Mouse (Mus musculus): Measurements from ENCODE around the gene Rtca. TPM values are rescaled to one million over a fixed set of nuclear protein-coding genes. Genes with fewer than 3 reads are reported as not detected.
A peak's percentile ranks its signal among the peaks of the same experiment; 100 is the strongest.

Rtca gene
- polyA plus RNA-seq (2015; fragmentation: Nextera tagmentation; extraction: Ambion mirVana) = 54.2 and 57.5 TPM in 2 replicates

- H3K27ac ChIP-seq (ENCODE audit: low read length) = 0 out of 2 replicates have a peak within 1 kb of the TSS, but pooled peaks have one; percentile 22
- peak within 1 kb of the TSS; percentile 98 for H3K4me3 ChIP-seq (ENCODE audit: low read length)
- no peaks in the 10 kb centered on the region for H3K9me3 ChIP-seq (ENCODE audit: control insufficient read depth, low read length)
- WGBS = under 1% methylated on average over 41 of the region's 44 CpGs
- no peaks in the 10 kb centered on the region for H3K27me3 ChIP-seq (ENCODE audit: control insufficient read depth, insufficient read depth, low read depth, low read length)
- H3K4me2 ChIP-seq (ENCODE audit: low read depth, low read length) = peak within 1 kb of the TSS; percentile 88
- peaks cover 15% of the 10 kb centered on the region for H3K4me1 ChIP-seq (replicated peaks; ENCODE audit: control insufficient read depth, insufficient read depth, low read length)
- ATAC-seq (ENCODE audit: low read depth) = peak; percentile 95
- H3K36me3 ChIP-seq (ENCODE audit: control insufficient read depth, insufficient read depth, low read length) = peaks cover 11% of the 10 kb centered on the region
- H3K9ac ChIP-seq (ENCODE audit: low read length) = peak within 1 kb of the TSS; percentile 88
Observed at GRCm38 (mm10) chr3:116507772-116508351, at the start of gene Rtca. TSS of gene Rtca (minus strand) at chr3:116508208.

DNA sequence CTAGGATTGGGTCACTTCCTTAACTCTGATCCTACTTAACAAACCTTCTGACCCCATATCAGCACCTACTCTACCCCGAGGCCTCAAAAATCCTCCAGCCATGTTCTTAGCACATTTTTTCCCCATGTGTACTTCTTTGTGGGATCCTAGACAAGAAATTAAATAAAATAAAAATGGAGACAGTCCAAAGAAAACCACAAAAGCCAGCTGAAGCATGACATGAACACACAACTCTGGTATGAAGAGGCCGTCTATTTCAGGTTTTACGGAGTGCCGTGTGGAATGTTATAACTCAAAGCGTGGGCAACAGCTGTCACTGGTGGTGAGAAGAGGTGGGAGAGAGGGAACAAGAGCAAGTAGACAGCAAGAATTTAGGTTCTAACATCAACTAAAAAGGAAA is 43.4 kb upstream of the Rtca start:
- H3K4me2 ChIP-seq (ENCODE audit: low read depth, low read length) = no peak overlapping the region
- no peaks in the 10 kb centered on the region for H3K4me1 ChIP-seq (replicated peaks; ENCODE audit: control insufficient read depth, insufficient read depth, low read length)
- no peak overlapping the region for H3K27ac ChIP-seq (ENCODE audit: low read length)
- no peaks in the 10 kb centered on the region for H3K27me3 ChIP-seq (ENCODE audit: control insufficient read depth, insufficient read depth, low read depth, low read length)
- H3K4me3 ChIP-seq (ENCODE audit: low read length) = no peak overlapping the region
- H3K36me3 ChIP-seq (ENCODE audit: control insufficient read depth, insufficient read depth, low read length) = peaks cover 4% of the 10 kb centered on the region
- no peak for ATAC-seq (ENCODE audit: low read depth)
- WGBS = 79% methylated on average over 5 of the region's 5 CpGs
- no peak overlapping the region for H3K9ac ChIP-seq (ENCODE audit: low read length)
- H3K9me3 ChIP-seq (ENCODE audit: control insufficient read depth, low read length) = no peaks in the 10 kb centered on the region

DNA sequence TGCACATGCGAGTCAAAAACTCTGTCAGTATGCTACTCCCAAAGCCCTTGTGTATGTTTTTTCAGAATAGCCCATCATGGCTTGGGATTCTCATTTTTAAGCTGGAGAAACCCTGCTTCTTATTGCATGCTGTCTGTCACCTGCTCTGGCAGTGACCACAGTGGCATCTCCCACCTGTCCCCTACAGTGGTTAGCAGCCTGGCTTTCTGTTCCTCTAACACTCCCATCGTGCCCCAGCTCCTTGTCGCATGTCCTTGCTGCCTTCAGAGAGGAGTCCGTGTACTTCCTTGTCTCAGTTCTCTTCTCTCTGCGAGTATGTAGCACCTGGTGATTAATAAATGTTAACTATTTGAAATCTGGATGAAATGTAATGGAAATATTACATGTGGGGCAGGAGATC is 39.4 kb upstream of the Rtca start:
- peaks cover 6% of the 10 kb centered on the region for H3K36me3 ChIP-seq (ENCODE audit: control insufficient read depth, insufficient read depth, low read length)
- ATAC-seq (ENCODE audit: low read depth) = no peak
- 79% methylated on average over 5 of the region's 5 CpGs for WGBS

DNA sequence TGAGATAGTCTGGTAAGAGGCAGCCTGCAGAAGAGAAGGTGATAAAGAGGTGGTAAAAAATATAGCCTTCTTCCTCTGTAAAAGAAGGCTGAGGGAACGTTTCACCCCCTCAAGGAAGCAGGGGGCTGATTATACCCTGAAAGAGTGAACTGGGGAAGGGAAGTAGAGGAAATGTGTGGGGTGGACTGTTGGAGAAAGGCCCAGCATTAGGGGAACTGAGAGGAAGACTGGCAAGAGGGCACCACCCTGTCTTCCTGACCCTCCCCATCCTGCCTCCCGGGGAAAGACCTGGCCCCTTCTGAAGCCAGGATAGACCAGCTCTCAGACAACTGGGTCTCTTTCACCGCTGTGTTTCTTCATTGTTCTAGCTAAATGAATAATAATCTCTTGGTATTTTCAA is 34.5 kb upstream of the Rtca start:
- no peak overlapping the region for H3K4me3 ChIP-seq (ENCODE audit: low read length)
- H3K27ac ChIP-seq (ENCODE audit: low read length) = no peak overlapping the region
- WGBS = 56% methylated on average over 3 of the region's 3 CpGs
- H3K9me3 ChIP-seq (ENCODE audit: control insufficient read depth, low read length) = no peaks in the 10 kb centered on the region
- no peak overlapping the region for H3K4me2 ChIP-seq (ENCODE audit: low read depth, low read length)
- no peak overlapping the region for H3K9ac ChIP-seq (ENCODE audit: low read length)
- H3K27me3 ChIP-seq (ENCODE audit: control insufficient read depth, insufficient read depth, low read depth, low read length) = no peaks in the 10 kb centered on the region
- H3K4me1 ChIP-seq (replicated peaks; ENCODE audit: control insufficient read depth, insufficient read depth, low read length) = no peaks in the 10 kb centered on the region
- peak; percentile 34; the same call in 1 of the 2 replicates for ATAC-seq (ENCODE audit: low read depth)
- H3K36me3 ChIP-seq (ENCODE audit: control insufficient read depth, insufficient read depth, low read length) = peaks cover 17% of the 10 kb centered on the region

More for the DNA sequence above, 39.4 kb upstream of the Rtca start:
- Histone ChIP-seq H3K27me3 (ENCODE audit: control insufficient read depth, insufficient read depth, low read depth, low read length) (no peaks in the 10 kb centered on the region), H3K4me1 (replicated peaks; ENCODE audit: control insufficient read depth, insufficient read depth, low read length) (no peaks in the 10 kb centered on the region), H3K4me2 (ENCODE audit: low read depth, low read length) (no peak overlapping the region), H3K9me3 (ENCODE audit: control insufficient read depth, low read length) (no peaks in the 10 kb centered on the region), H3K27ac (ENCODE audit: low read length) (no peak overlapping the region), H3K9ac (ENCODE audit: low read length) (no peak overlapping the region), H3K4me3 (ENCODE audit: low read length) (no peak overlapping the region)

DNA sequence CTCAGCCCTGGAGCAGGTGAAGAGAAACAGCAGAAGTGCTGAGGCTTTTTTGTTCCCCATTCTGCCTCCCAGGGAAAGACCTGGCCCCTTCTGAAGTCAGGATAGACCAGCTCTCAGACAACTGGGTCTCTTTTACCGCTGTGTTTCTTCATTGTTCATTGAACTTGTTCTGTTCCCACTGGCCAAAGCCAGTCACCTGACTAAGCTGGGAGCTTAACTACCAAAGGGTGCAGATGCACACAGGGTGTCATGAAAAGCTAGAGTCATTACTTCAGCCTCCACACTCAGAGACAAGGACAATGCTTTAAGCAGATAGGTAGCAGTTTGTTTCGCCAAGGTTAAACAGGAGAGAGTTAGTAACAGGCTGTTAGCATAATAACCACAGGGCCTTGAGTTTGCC is 34.1 kb upstream of the Rtca start:
- H3K4me1 ChIP-seq (replicated peaks; ENCODE audit: control insufficient read depth, insufficient read depth, low read length) = no peaks in the 10 kb centered on the region
- no peaks in the 10 kb centered on the region for H3K9me3 ChIP-seq (ENCODE audit: control insufficient read depth, low read length)
- 85% methylated on average over 2 of the region's 2 CpGs for WGBS
- H3K27me3 ChIP-seq (ENCODE audit: control insufficient read depth, insufficient read depth, low read depth, low read length) = no peaks in the 10 kb centered on the region
- no peak overlapping the region for H3K9ac ChIP-seq (ENCODE audit: low read length)
- H3K4me3 ChIP-seq (ENCODE audit: low read length) = no peak overlapping the region
- no peak for ATAC-seq (ENCODE audit: low read depth)
- H3K27ac ChIP-seq (ENCODE audit: low read length) = no peak overlapping the region
- H3K36me3 ChIP-seq (ENCODE audit: control insufficient read depth, insufficient read depth, low read length) = peaks cover 17% of the 10 kb centered on the region
- H3K4me2 ChIP-seq (ENCODE audit: low read depth, low read length) = no peak overlapping the region

GRCm38 (mm10) chr3:116537200-116537573 is 29.2 kb upstream of the Rtca start:
- peaks cover 26% of the 10 kb centered on the region for H3K36me3 ChIP-seq (ENCODE audit: control insufficient read depth, insufficient read depth, low read length)
- no peak overlapping the region for H3K27ac ChIP-seq (ENCODE audit: low read length)

DNA sequence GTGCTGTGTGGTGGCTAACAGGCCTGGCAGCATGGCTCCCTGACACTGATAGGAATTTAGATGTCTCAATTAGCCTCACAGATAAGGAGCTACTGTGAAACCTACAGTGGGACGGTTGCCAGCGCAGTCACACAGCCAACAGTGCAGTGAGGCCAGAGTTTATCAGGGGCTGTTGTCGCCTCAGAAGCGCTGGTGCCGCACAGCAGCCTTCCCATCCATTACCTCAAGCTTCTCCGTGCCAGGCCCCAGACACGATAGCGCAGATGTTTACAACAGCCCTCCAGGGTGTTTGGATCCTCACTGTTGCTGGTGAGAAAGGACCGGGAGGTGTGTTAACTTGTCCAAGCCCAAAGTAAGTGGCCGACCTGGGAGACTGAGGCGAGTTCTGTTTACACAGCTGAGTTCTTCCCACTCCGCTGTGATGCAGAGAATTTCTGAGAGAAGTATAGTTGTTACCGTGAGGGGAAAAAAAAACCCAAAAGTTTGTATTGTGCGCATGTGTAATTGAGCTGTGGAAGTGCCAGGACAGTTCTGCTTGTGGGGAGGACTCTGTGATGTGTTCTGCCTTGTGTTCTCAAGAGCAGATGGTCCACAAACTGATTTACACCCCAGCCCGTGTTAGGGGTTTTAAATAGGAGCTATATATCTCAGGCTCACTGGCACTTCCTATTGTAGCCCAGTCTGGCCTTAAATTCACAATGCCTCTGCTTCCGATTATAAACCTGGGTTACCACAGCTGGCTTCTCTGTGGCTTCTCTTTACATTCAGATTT is 28.6 kb upstream of the Rtca start:
- 37% methylated on average over 16 of the region's 16 CpGs for WGBS
- Histone ChIP-seq H3K36me3 (ENCODE audit: control insufficient read depth, insufficient read depth, low read length) (peaks cover 26% of the 10 kb centered on the region), H3K27ac (ENCODE audit: low read length) (no peak overlapping the region), H3K9ac (ENCODE audit: low read length) (no peak overlapping the region), H3K9me3 (ENCODE audit: control insufficient read depth, low read length) (no peaks in the 10 kb centered on the region), H3K4me3 (ENCODE audit: low read length) (no peak overlapping the region), H3K27me3 (ENCODE audit: control insufficient read depth, insufficient read depth, low read depth, low read length) (no peaks in the 10 kb centered on the region), H3K4me2 (ENCODE audit: low read depth, low read length) (no peak overlapping the region), H3K4me1 (replicated peaks; ENCODE audit: control insufficient read depth, insufficient read depth, low read length) (no peaks in the 10 kb centered on the region)
- ATAC-seq (ENCODE audit: low read depth) = no peak

More at GRCm38 (mm10) chr3:116537200-116537573, 29.2 kb upstream of the Rtca start:
- WGBS = 64% methylated on average over 6 of the region's 6 CpGs
- H3K27me3 ChIP-seq (ENCODE audit: control insufficient read depth, insufficient read depth, low read depth, low read length) = no peaks in the 10 kb centered on the region
- H3K4me1 ChIP-seq (replicated peaks; ENCODE audit: control insufficient read depth, insufficient read depth, low read length) = no peaks in the 10 kb centered on the region
- no peak overlapping the region for H3K4me2 ChIP-seq (ENCODE audit: low read depth, low read length)
- no peak overlapping the region for H3K4me3 ChIP-seq (ENCODE audit: low read length)
- no peak overlapping the region for H3K9ac ChIP-seq (ENCODE audit: low read length)
- no peak for ATAC-seq (ENCODE audit: low read depth)
- H3K9me3 ChIP-seq (ENCODE audit: control insufficient read depth, low read length) = no peaks in the 10 kb centered on the region

DNA sequence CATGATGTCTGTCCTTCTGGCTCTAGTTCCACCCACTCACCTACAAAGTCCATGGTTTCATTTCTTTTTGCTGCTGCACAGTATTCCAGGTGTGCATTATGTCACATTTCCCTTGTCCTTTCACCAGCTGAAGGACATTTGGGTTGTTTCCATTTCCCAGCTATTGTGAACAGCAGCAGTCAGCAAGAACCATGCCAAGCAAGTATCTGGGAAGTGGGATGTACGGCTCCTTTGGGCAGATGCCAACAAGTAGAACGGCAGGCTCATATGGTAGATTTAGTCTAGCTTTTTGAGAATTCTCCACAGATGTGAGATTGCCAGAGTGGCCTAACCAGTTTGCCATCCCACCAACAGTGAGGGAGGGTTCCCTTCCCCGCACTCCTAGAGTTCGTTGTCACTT is 22.8 kb upstream of the Rtca start:
- peak; percentile 43 for ATAC-seq (ENCODE audit: low read depth)
- Histone ChIP-seq H3K4me2 (ENCODE audit: low read depth, low read length) (no peak overlapping the region), H3K36me3 (ENCODE audit: control insufficient read depth, insufficient read depth, low read length) (peaks cover 10% of the 10 kb centered on the region; the same call in 1 of the 2 replicates), H3K27me3 (ENCODE audit: control insufficient read depth, insufficient read depth, low read depth, low read length) (no peaks in the 10 kb centered on the region), H3K9ac (ENCODE audit: low read length) (no peak overlapping the region), H3K9me3 (ENCODE audit: control insufficient read depth, low read length) (no peaks in the 10 kb centered on the region), H3K27ac (ENCODE audit: low read length) (no peak overlapping the region), H3K4me1 (replicated peaks; ENCODE audit: control insufficient read depth, insufficient read depth, low read length) (0 out of 2 replicates have a peak, but pooled peaks cover 3% of the 10 kb centered on the region), H3K4me3 (ENCODE audit: low read length) (no peak overlapping the region)
- 56% methylated on average over 4 of the region's 4 CpGs for WGBS

DNA sequence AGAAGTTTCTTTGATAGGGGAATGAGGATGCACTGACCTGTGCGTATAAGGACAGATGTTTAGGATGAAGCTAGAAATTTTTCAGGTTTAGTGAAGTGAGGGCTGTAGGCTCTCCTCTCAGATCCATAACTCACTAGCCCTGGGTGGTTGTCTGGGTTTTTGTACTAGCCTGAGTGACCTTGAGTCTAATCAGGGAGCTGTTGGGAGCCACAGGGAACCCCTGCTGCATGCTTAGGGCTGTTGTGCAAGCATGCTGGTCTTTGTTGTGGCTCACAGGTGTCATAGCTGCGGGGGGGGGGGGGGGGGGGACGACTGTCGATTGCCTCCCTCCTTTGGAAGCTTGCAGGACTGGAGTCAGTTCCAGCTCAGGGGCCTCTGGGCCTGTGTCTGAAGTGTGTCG is 21.7 kb upstream of the Rtca start:
- peaks cover under 1% of the 10 kb centered on the region; the same call in 1 of the 2 replicates for H3K36me3 ChIP-seq (ENCODE audit: control insufficient read depth, insufficient read depth, low read length)
- no peak overlapping the region for H3K4me3 ChIP-seq (ENCODE audit: low read length)
- H3K9ac ChIP-seq (ENCODE audit: low read length) = no peak overlapping the region
- H3K4me1 ChIP-seq (replicated peaks; ENCODE audit: control insufficient read depth, insufficient read depth, low read length) = 0 out of 2 replicates have a peak, but pooled peaks cover 3% of the 10 kb centered on the region
- H3K4me2 ChIP-seq (ENCODE audit: low read depth, low read length) = no peak overlapping the region
- H3K27me3 ChIP-seq (ENCODE audit: control insufficient read depth, insufficient read depth, low read depth, low read length) = no peaks in the 10 kb centered on the region
- ATAC-seq (ENCODE audit: low read depth) = no peak
- H3K9me3 ChIP-seq (ENCODE audit: control insufficient read depth, low read length) = no peaks in the 10 kb centered on the region
- 55% methylated on average over 5 of the region's 5 CpGs for WGBS
- H3K27ac ChIP-seq (ENCODE audit: low read length) = no peak overlapping the region

Measured in lung, embryonic 16.5 days (tissue).